Mouse (Mus musculus): ENCODE data around the gene Dcaf12l2. TPM values are rescaled to one million over a fixed set of nuclear protein-coding genes. Genes with fewer than 3 reads are reported as not detected.

Dcaf12l2 gene
- polyA plus RNA-seq (2015; fragmentation: Nextera tagmentation; extraction: Ambion mirVana), result 1.7 and 2.4 TPM in 2 replicates

- 26% methylated on average over 53 of the region's 57 CpGs for WGBS
- peak within 1 kb of the TSS; percentile 52 for H3K4me3 ChIP-seq
These were observed at the start of gene Dcaf12l2 for GRCm38 (mm10) chrX:44367646-44368521. Gene Dcaf12l2 (minus strand): TSS chrX:44368342.

GRCm38 (mm10) chrX:44367280-44367645 is 879 bp downstream of the Dcaf12l2 start:
- Histone ChIP-seq H3K27me3 (no peaks in the 10 kb centered on the region), H3K27ac (replicated peaks) (no peak overlapping the region), H3K4me2 (peak overlapping the region; percentile 72), H3K9ac (peak overlapping the region; percentile 51), H3K9me3 (no peaks in the 10 kb centered on the region), H3K36me3 (no peaks in the 10 kb centered on the region), H3K4me1 (replicated peaks) (no peaks in the 10 kb centered on the region), H3K4me3 (peak overlapping the region; percentile 52)
- ATAC-seq (ENCODE audit: low FRiP score, low read depth), result no peak; the same call in 1 of the 2 replicates
- WGBS, result 77% methylated on average over 14 of the region's 14 CpGs

More at GRCm38 (mm10) chrX:44367646-44368521, at the start of gene Dcaf12l2:
- Histone ChIP-seq H3K27me3 (no peaks in the 10 kb centered on the region), H3K36me3 (no peaks in the 10 kb centered on the region), H3K4me2 (peak within 1 kb of the TSS; percentile 72), H3K9me3 (no peaks in the 10 kb centered on the region), H3K9ac (peak within 1 kb of the TSS; percentile 51), H3K27ac (replicated peaks) (no peak within 1 kb of the TSS; the same call in 1 of the 2 replicates), H3K4me1 (replicated peaks) (no peaks in the 10 kb centered on the region)
- peak; percentile 87 for ATAC-seq (ENCODE audit: low FRiP score, low read depth)
